Mouse (Mus musculus) intestine, embryonic 15.5 days (tissue): ENCODE measurements around the gene Runx1. TPM values are rescaled to one million over a fixed set of nuclear protein-coding genes. Genes with fewer than 3 reads are reported as not detected.

Experiments
- ATAC-seq: fragments of 200-750 bp; cut with Nextera tagmentation; 2 replicates; pipeline ENCODE4 v1.8.0; 2017; ENCODE audit warnings: moderate TSS enrichment, moderate library complexity
- H3K27ac ChIP-seq: fragments of 300-500 bp; sonication (generic); 2 replicates; pipeline ENCODE4 v1.5.1; 2015; ENCODE audit warnings: mild to moderate bottlenecking, inconsistent platforms
- H3K27me3 ChIP-seq: fragments of 300-500 bp; sonication (generic); replicated peaks from 2 replicates; pipeline ENCODE4 v1.6.1; 2015; ENCODE audit warnings: inconsistent platforms
- H3K36me3 ChIP-seq: fragments of 300-500 bp; sonication (generic); 2 replicates; pipeline ENCODE4 v1.6.1; 2015; ENCODE audit warnings: inconsistent platforms
- H3K4me1 ChIP-seq: fragments of 300-500 bp; sonication (generic); replicated peaks from 2 replicates; pipeline ENCODE4 v1.6.1; 2015; ENCODE audit warnings: inconsistent platforms
- H3K4me2 ChIP-seq: fragments of 300-500 bp; sonication (generic); replicated peaks from 2 replicates; pipeline ENCODE4 v1.6.1; 2015; ENCODE audit warnings: mild to moderate bottlenecking, inconsistent platforms
- H3K4me3 ChIP-seq: fragments of 300-500 bp; sonication (generic); replicated peaks from 2 replicates; pipeline ENCODE4 v1.5.1; 2015; ENCODE audit warnings: inconsistent platforms
- H3K9ac ChIP-seq: fragments of 300-500 bp; sonication (generic); 2 replicates; pipeline ENCODE4 v1.6.1; 2015; ENCODE audit warnings: inconsistent platforms
- H3K9me3 ChIP-seq: fragments of 300-500 bp; sonication (generic); 2 replicates; pipeline ENCODE4 v1.6.1; 2016; ENCODE audit warnings: inconsistent platforms
- WGBS: fragments of 180-500 bp; shearing (Covaris S2); methylation state at CpG from one replicate; pipeline ENCODE4 v1.1.7; 2015; 5-methylcytosine and 5-hydroxymethylcytosine counted together
- polyA plus RNA-seq: library from polyadenylated mRNA; unstranded; fragments of >200 nt; fragmentation: Nextera tagmentation; extraction: Ambion mirVana; gene quantifications from 2 replicates; pipeline ENCODE4 v1.2.1, GENCODE M21; 2015

Gene Runx1
- polyA plus RNA-seq: 2.5 and 3.0 TPM in 2 replicates

- WGBS: 87% methylated on average over 11 of the region's 11 CpGs
- ATAC-seq: no peak
- Histone ChIP-seq H3K4me1 (0 out of 2 replicates have a peak, but pooled peaks cover 9% of the 10 kb centered on the region), H3K27me3 (no peaks in the 10 kb centered on the region), H3K4me3 (no peak within 1 kb of the TSS), H3K27ac (no peak within 1 kb of the TSS), H3K9me3 (no peaks in the 10 kb centered on the region), H3K36me3 (no peaks in the 10 kb centered on the region), H3K9ac (no peak within 1 kb of the TSS), H3K4me2 (no peak within 1 kb of the TSS)
Measured at GRCm38 (mm10) chr16:92825908-92826650, at the start of gene Runx1. TSS of gene Runx1 (minus strand) at chr16:92826149.

- H3K4me2 ChIP-seq: no peak overlapping the region
Measured at GRCm38 (mm10) chr16:92874015-92874414, 48.1 kb upstream of the Runx1 start.

GRCm38 (mm10) chr16:92871728-92872127 lies 45.8 kb upstream of the Runx1 start:
- Histone ChIP-seq H3K4me1 (no peaks in the 10 kb centered on the region), H3K4me3 (no peak overlapping the region), H3K36me3 (no peaks in the 10 kb centered on the region), H3K27me3 (no peaks in the 10 kb centered on the region), H3K9me3 (no peaks in the 10 kb centered on the region), H3K27ac (no peak overlapping the region), H3K4me2 (no peak overlapping the region), H3K9ac (no peak overlapping the region)
- ATAC-seq: no peak
- WGBS: 80% methylated on average over 11 of the region's 11 CpGs

More at GRCm38 (mm10) chr16:92874015-92874414, 48.1 kb upstream of the Runx1 start:
- Histone ChIP-seq H3K4me3 (no peak overlapping the region), H3K36me3 (no peaks in the 10 kb centered on the region), H3K9me3 (no peaks in the 10 kb centered on the region), H3K27ac (no peak overlapping the region), H3K27me3 (no peaks in the 10 kb centered on the region), H3K9ac (no peak overlapping the region), H3K4me1 (no peaks in the 10 kb centered on the region)
- ATAC-seq: no peak
- 87% methylated on average over 3 of the region's 3 CpGs for WGBS

- Histone ChIP-seq H3K4me1 (no peaks in the 10 kb centered on the region), H3K9ac (no peak overlapping the region), H3K36me3 (no peaks in the 10 kb centered on the region), H3K9me3 (no peaks in the 10 kb centered on the region), H3K4me2 (no peak overlapping the region), H3K4me3 (no peak overlapping the region), H3K27me3 (no peaks in the 10 kb centered on the region), H3K27ac (no peak overlapping the region)
- no peak for ATAC-seq
- WGBS: 81% methylated on average over 4 of the region's 4 CpGs
Measured at GRCm38 (mm10) chr16:92868550-92868949, 42.6 kb upstream of the Runx1 start.

GRCm38 (mm10) chr16:92867261-92867935 lies 41.4 kb upstream of the Runx1 start:
- Histone ChIP-seq H3K9me3 (no peaks in the 10 kb centered on the region), H3K4me1 (no peaks in the 10 kb centered on the region), H3K27me3 (no peaks in the 10 kb centered on the region), H3K4me3 (no peak overlapping the region), H3K4me2 (no peak overlapping the region), H3K27ac (no peak overlapping the region), H3K36me3 (no peaks in the 10 kb centered on the region), H3K9ac (no peak overlapping the region)
- no peak for ATAC-seq
- WGBS: 71% methylated on average over 9 of the region's 9 CpGs

- no peak for ATAC-seq
- no peaks in the 10 kb centered on the region for H3K4me1 ChIP-seq
- H3K4me2 ChIP-seq: no peak overlapping the region
- no peaks in the 10 kb centered on the region for H3K36me3 ChIP-seq
- H3K9ac ChIP-seq: no peak overlapping the region
- no peaks in the 10 kb centered on the region for H3K9me3 ChIP-seq
- no peaks in the 10 kb centered on the region for H3K27me3 ChIP-seq
- H3K4me3 ChIP-seq: no peak overlapping the region
- 81% methylated on average over 3 of the region's 3 CpGs for WGBS
- no peak overlapping the region for H3K27ac ChIP-seq
Measured at GRCm38 (mm10) chr16:92865314-92865713, 39.4 kb upstream of the Runx1 start.

GRCm38 (mm10) chr16:92864191-92864590 lies 38.2 kb upstream of the Runx1 start:
- H3K27me3 ChIP-seq: no peaks in the 10 kb centered on the region
- ATAC-seq: no peak
- WGBS: 75% methylated on average over 2 of the region's 2 CpGs

GRCm38 (mm10) chr16:92863179-92863578 lies 37.2 kb upstream of the Runx1 start:
- Histone ChIP-seq H3K27ac (no peak overlapping the region), H3K9ac (no peak overlapping the region), H3K9me3 (no peaks in the 10 kb centered on the region), H3K4me3 (no peak overlapping the region), H3K4me1 (no peaks in the 10 kb centered on the region), H3K4me2 (no peak overlapping the region), H3K27me3 (no peaks in the 10 kb centered on the region), H3K36me3 (no peaks in the 10 kb centered on the region)
- no peak for ATAC-seq

More at GRCm38 (mm10) chr16:92864191-92864590, 38.2 kb upstream of the Runx1 start:
- Histone ChIP-seq H3K9me3 (no peaks in the 10 kb centered on the region), H3K27ac (no peak overlapping the region), H3K9ac (no peak overlapping the region), H3K4me1 (no peaks in the 10 kb centered on the region), H3K4me2 (no peak overlapping the region), H3K36me3 (no peaks in the 10 kb centered on the region), H3K4me3 (no peak overlapping the region)

- Histone ChIP-seq H3K4me2 (no peak overlapping the region), H3K27me3 (no peaks in the 10 kb centered on the region), H3K9me3 (no peaks in the 10 kb centered on the region), H3K4me3 (no peak overlapping the region), H3K4me1 (no peaks in the 10 kb centered on the region), H3K9ac (no peak overlapping the region), H3K36me3 (no peaks in the 10 kb centered on the region), H3K27ac (no peak overlapping the region)
- WGBS: 85% methylated on average over 4 of the region's 4 CpGs
- no peak for ATAC-seq
Measured at GRCm38 (mm10) chr16:92862430-92862829, 36.5 kb upstream of the Runx1 start.

GRCm38 (mm10) chr16:92861571-92861970 lies 35.6 kb upstream of the Runx1 start:
- Histone ChIP-seq H3K9me3 (no peaks in the 10 kb centered on the region), H3K36me3 (no peaks in the 10 kb centered on the region), H3K4me1 (no peaks in the 10 kb centered on the region), H3K4me3 (no peak overlapping the region), H3K27me3 (no peaks in the 10 kb centered on the region), H3K27ac (no peak overlapping the region), H3K4me2 (no peak overlapping the region), H3K9ac (no peak overlapping the region)
- no peak for ATAC-seq
- WGBS: 82% methylated on average over 2 of the region's 2 CpGs

GRCm38 (mm10) chr16:92860649-92861048 lies 34.7 kb upstream of the Runx1 start:
- H3K27me3 ChIP-seq: no peaks in the 10 kb centered on the region
- no peaks in the 10 kb centered on the region for H3K36me3 ChIP-seq
- H3K4me1 ChIP-seq: no peaks in the 10 kb centered on the region
- no peak for ATAC-seq
- no peak overlapping the region for H3K9ac ChIP-seq
- H3K9me3 ChIP-seq: no peaks in the 10 kb centered on the region
- 79% methylated on average over 1 of the region's 1 CpGs for WGBS
- no peak overlapping the region for H3K4me3 ChIP-seq
- H3K4me2 ChIP-seq: no peak overlapping the region
- no peak overlapping the region for H3K27ac ChIP-seq

- WGBS: 31% methylated on average over 3 of the region's 3 CpGs
Measured at GRCm38 (mm10) chr16:92856779-92857178, 30.8 kb upstream of the Runx1 start.

GRCm38 (mm10) chr16:92852276-92852675 lies 26.3 kb upstream of the Runx1 start:
- H3K36me3 ChIP-seq: no peaks in the 10 kb centered on the region
- H3K9ac ChIP-seq: no peak overlapping the region
- H3K27me3 ChIP-seq: no peaks in the 10 kb centered on the region
- H3K4me2 ChIP-seq: no peak overlapping the region
- no peaks in the 10 kb centered on the region for H3K4me1 ChIP-seq
- ATAC-seq: no peak
- H3K27ac ChIP-seq: no peak overlapping the region
- WGBS: 93% methylated on average over 6 of the region's 6 CpGs
- H3K4me3 ChIP-seq: no peak overlapping the region
- H3K9me3 ChIP-seq: no peaks in the 10 kb centered on the region

More at GRCm38 (mm10) chr16:92856779-92857178, 30.8 kb upstream of the Runx1 start:
- no peak overlapping the region for H3K4me2 ChIP-seq
- H3K36me3 ChIP-seq: no peaks in the 10 kb centered on the region
- no peaks in the 10 kb centered on the region for H3K4me1 ChIP-seq
- H3K27me3 ChIP-seq: no peaks in the 10 kb centered on the region
- H3K9me3 ChIP-seq: no peaks in the 10 kb centered on the region
- no peak overlapping the region for H3K4me3 ChIP-seq
- H3K27ac ChIP-seq: no peak overlapping the region
- ATAC-seq: no peak
- H3K9ac ChIP-seq: no peak overlapping the region
